Mouse (Mus musculus): ENCODE measurements around the gene Ppp2r2c. TPM values are rescaled to one million over a fixed set of nuclear protein-coding genes. Genes with fewer than 3 reads are reported as not detected.

Gene Ppp2r2c
- polyA plus RNA-seq, 1 experiment from 2014 or later = 0.31 TPM

GRCm38 (mm10) chr5:36869578-36870236, 1.4 kb downstream of the Ppp2r2c start:
- H3K9me3 ChIP-seq = 0 out of 2 replicates have a peak, but pooled peaks cover 7% of the 10 kb centered on the region
- peak overlapping the region; percentile 50 for H3K4me3 ChIP-seq (replicated peaks)
- under 1% methylated on average over 56 of the region's 56 CpGs for WGBS
- H3K4me2 ChIP-seq = peak overlapping the region; percentile 78
- peaks cover 21% of the 10 kb centered on the region for H3K4me1 ChIP-seq (replicated peaks)
- no peaks in the 10 kb centered on the region for H3K36me3 ChIP-seq
- no peak overlapping the region for H3K27ac ChIP-seq
- peak overlapping the region; percentile 47; the same call in 1 of the 2 replicates for H3K9ac ChIP-seq (replicated peaks)
- no peak for ATAC-seq (ENCODE audit: insufficient number of reproducible peaks, insufficient read depth, low FRiP score, low TSS enrichment, low read depth)
- H3K27me3 ChIP-seq = peaks cover 100% of the 10 kb centered on the region

GRCm38 (mm10) chr5:36870916-36871315, 2.6 kb downstream of the Ppp2r2c start:
- Histone ChIP-seq H3K36me3 (no peaks in the 10 kb centered on the region), H3K4me1 (replicated peaks) (peaks cover 21% of the 10 kb centered on the region), H3K4me3 (replicated peaks) (no peak overlapping the region), H3K9me3 (0 out of 2 replicates have a peak, but pooled peaks cover 7% of the 10 kb centered on the region), H3K27ac (no peak overlapping the region), H3K4me2 (no peak overlapping the region), H3K9ac (replicated peaks) (no peak overlapping the region), H3K27me3 (peaks cover 99% of the 10 kb centered on the region)
- no peak for ATAC-seq (ENCODE audit: insufficient number of reproducible peaks, insufficient read depth, low FRiP score, low TSS enrichment, low read depth)
- WGBS = 82% methylated on average over 6 of the region's 6 CpGs

DNA sequence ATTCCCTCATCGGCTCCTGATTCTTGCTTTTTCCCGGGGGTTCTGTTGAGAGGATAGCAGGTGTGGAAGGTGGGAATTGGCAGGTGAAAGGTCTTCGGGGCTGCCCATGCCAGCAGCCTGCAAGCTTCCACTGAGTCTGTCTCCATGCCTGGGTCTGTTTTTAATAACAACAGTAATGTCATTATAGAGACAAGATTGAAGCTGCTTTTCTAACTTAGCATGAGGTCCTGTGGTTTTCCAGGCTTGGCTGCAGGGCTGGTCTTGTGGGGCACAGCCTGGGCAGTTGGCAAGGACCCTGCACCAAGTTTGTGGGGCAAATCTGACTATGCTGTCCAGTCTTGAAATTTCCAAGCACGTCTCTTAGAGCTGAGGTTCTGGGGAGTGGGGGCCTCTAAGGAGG, 7.6 kb downstream of the Ppp2r2c start:
- Histone ChIP-seq H3K4me3 (replicated peaks) (no peak overlapping the region), H3K4me2 (no peak overlapping the region), H3K9ac (replicated peaks) (no peak overlapping the region), H3K9me3 (0 out of 2 replicates have a peak, but pooled peaks cover 7% of the 10 kb centered on the region), H3K4me1 (replicated peaks) (no peaks in the 10 kb centered on the region), H3K27me3 (peaks cover 79% of the 10 kb centered on the region), H3K27ac (no peak overlapping the region), H3K36me3 (no peaks in the 10 kb centered on the region)
- no peak for ATAC-seq (ENCODE audit: insufficient number of reproducible peaks, insufficient read depth, low FRiP score, low TSS enrichment, low read depth)
- WGBS = 75% methylated on average over 4 of the region's 4 CpGs

DNA sequence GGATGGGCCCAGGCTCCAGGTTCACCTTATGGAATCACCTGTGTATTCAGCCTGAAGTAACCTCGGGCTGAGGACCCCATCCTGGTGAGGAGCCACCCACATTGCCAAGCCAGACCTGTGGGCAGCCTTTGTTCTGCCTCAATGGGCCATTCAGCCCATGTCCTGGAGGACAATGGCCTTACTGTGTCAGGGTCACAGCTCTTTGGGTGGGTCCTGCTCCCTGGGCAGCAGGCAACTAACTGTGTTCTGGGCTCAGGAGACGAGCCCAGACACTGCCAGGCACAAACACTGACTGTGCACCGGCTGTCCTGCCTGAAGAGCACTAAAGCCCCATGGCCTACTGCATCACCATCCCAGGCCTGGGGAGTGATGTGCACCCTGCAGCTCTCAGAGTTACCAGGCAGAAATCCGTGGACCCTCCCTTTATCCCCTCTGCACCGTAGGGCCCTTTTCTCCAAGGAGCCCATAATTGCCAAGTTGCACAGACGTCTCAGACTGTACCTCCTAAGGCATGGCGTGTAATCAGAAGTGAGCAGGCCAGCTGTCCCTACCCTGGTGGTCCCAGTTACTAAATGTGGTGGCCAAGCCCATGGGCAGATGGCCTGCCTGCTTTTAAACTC, 8.6 kb downstream of the Ppp2r2c start:
- ATAC-seq (ENCODE audit: insufficient number of reproducible peaks, insufficient read depth, low FRiP score, low TSS enrichment, low read depth) = no peak

GRCm38 (mm10) chr5:36877641-36878040, 9.3 kb downstream of the Ppp2r2c start:
- Histone ChIP-seq H3K36me3 (no peaks in the 10 kb centered on the region), H3K27ac (no peak overlapping the region), H3K4me2 (no peak overlapping the region), H3K9me3 (no peaks in the 10 kb centered on the region), H3K27me3 (peaks cover 74% of the 10 kb centered on the region), H3K4me3 (replicated peaks) (no peak overlapping the region), H3K4me1 (replicated peaks) (no peaks in the 10 kb centered on the region), H3K9ac (replicated peaks) (no peak overlapping the region)
- 78% methylated on average over 2 of the region's 2 CpGs for WGBS
- ATAC-seq (ENCODE audit: insufficient number of reproducible peaks, insufficient read depth, low FRiP score, low TSS enrichment, low read depth) = no peak

More for the DNA sequence above, 8.6 kb downstream of the Ppp2r2c start:
- peaks cover 76% of the 10 kb centered on the region for H3K27me3 ChIP-seq
- no peaks in the 10 kb centered on the region for H3K36me3 ChIP-seq
- no peak overlapping the region for H3K4me2 ChIP-seq
- H3K4me3 ChIP-seq (replicated peaks) = no peak overlapping the region
- H3K4me1 ChIP-seq (replicated peaks) = no peaks in the 10 kb centered on the region
- no peak overlapping the region for H3K27ac ChIP-seq
- no peak overlapping the region for H3K9ac ChIP-seq (replicated peaks)
- WGBS = 63% methylated on average over 7 of the region's 7 CpGs
- 0 out of 2 replicates have a peak, but pooled peaks cover 1% of the 10 kb centered on the region for H3K9me3 ChIP-seq

DNA sequence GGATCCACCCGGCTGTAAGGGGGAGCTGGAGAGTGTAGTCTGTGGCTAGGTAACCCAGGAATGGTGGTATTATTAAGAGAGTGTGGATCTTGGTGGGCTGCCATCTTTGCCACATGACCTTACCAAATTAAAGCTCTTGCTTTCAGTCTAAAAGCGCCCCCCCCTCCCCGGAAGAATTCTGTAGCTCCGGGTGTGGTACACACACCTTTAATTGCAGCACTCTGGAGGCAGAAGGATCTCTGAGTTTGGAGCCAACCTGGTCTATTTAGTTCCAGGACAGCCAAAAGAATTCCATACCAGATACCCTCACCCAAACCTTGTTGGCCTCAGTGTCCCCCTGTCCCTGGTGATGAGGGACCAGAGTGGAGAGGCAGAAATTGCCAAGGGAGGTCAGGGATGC, 10.5 kb downstream of the Ppp2r2c start:
- no peak overlapping the region for H3K27ac ChIP-seq
- no peaks in the 10 kb centered on the region for H3K9me3 ChIP-seq
- H3K36me3 ChIP-seq = no peaks in the 10 kb centered on the region
- 82% methylated on average over 4 of the region's 4 CpGs for WGBS
- no peak overlapping the region for H3K4me3 ChIP-seq (replicated peaks)
- H3K9ac ChIP-seq (replicated peaks) = no peak overlapping the region
- peaks cover 62% of the 10 kb centered on the region for H3K27me3 ChIP-seq
- no peak for ATAC-seq (ENCODE audit: insufficient number of reproducible peaks, insufficient read depth, low FRiP score, low TSS enrichment, low read depth)
- no peak overlapping the region for H3K4me2 ChIP-seq
- H3K4me1 ChIP-seq (replicated peaks) = no peaks in the 10 kb centered on the region

DNA sequence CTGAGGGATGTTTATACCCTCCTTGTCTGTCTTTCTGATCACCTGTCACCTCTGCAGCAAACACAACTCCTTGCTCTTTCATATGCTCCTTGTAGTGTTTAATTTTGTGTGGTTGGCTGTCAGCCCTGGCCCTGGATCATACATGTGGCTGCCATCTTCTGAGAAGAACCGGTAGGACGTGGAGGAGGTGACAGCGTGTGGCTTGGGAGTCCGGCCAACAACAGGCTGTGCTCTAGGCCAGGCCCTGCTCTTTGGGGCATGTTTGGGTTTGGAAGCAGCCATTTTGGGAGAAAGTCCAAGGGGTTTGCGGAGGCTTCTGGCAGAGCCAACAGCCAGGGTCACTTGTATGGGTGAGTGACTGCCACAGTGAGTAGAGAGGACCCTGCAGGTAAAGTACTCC, 12.3 kb downstream of the Ppp2r2c start:
- 89% methylated on average over 5 of the region's 5 CpGs for WGBS
- H3K9me3 ChIP-seq = no peaks in the 10 kb centered on the region
- no peak for ATAC-seq (ENCODE audit: insufficient number of reproducible peaks, insufficient read depth, low FRiP score, low TSS enrichment, low read depth)
- H3K4me2 ChIP-seq = no peak overlapping the region
- H3K27ac ChIP-seq = no peak overlapping the region
- no peaks in the 10 kb centered on the region for H3K4me1 ChIP-seq (replicated peaks)
- H3K27me3 ChIP-seq = peaks cover 53% of the 10 kb centered on the region
- no peak overlapping the region for H3K9ac ChIP-seq (replicated peaks)
- H3K36me3 ChIP-seq = no peaks in the 10 kb centered on the region
- H3K4me3 ChIP-seq (replicated peaks) = no peak overlapping the region

GRCm38 (mm10) chr5:36883516-36883915, 15.2 kb downstream of the Ppp2r2c start:
- Histone ChIP-seq H3K36me3 (no peaks in the 10 kb centered on the region), H3K4me3 (replicated peaks) (no peak overlapping the region), H3K27ac (no peak overlapping the region), H3K9ac (replicated peaks) (no peak overlapping the region), H3K4me1 (replicated peaks) (peaks cover 9% of the 10 kb centered on the region; the same call in 1 of the 2 replicates), H3K27me3 (peaks cover 46% of the 10 kb centered on the region), H3K4me2 (no peak overlapping the region), H3K9me3 (no peaks in the 10 kb centered on the region)
- no peak for ATAC-seq (ENCODE audit: insufficient number of reproducible peaks, insufficient read depth, low FRiP score, low TSS enrichment, low read depth)
- 57% methylated on average over 12 of the region's 12 CpGs for WGBS

DNA sequence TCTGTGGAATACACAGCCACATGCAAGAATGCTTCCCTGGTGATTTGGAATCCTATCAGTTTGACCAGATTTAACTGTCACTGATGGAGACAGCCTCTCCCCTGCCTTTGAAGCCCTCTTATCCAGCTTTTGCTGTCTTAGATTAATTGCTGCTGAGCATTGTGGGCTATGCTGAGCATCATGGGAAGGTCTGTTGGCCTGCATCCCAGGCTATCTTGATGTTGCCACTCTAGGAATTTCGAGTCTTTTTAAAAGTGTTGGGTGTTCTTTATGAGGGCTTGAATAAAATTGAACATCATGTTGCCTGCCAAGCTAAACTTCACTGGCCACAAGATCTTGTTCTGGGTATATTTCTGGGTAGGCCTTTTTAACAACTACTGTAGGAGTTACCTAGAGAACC, 16.8 kb downstream of the Ppp2r2c start:
- Histone ChIP-seq H3K4me1 (replicated peaks) (peaks cover 9% of the 10 kb centered on the region; the same call in 1 of the 2 replicates), H3K27me3 (peaks cover 44% of the 10 kb centered on the region), H3K27ac (no peak overlapping the region), H3K4me2 (no peak overlapping the region), H3K4me3 (replicated peaks) (no peak overlapping the region), H3K9me3 (no peaks in the 10 kb centered on the region), H3K9ac (replicated peaks) (no peak overlapping the region), H3K36me3 (no peaks in the 10 kb centered on the region)
- WGBS = 74% methylated on average over 1 of the region's 1 CpGs
- no peak for ATAC-seq (ENCODE audit: insufficient number of reproducible peaks, insufficient read depth, low FRiP score, low TSS enrichment, low read depth)

DNA sequence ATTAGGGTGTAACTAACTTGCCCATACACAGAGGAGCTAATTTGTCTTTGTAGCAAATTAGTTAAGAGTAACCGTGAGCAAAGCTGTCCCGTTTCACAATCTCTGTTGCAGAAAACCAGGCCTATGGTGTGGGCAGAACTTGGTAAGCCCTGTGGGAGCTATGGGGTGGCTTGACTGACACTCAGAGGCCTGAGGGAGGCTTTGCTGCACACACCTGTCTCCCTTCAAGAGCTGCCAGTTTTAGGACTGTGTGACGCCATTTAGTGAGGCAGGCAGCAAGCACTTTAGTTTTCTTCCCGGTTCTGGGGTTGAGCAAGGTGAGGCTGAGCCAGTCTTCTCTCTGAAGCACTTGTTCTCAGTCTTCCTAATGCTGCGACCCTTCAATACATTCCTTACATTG, 17.3 kb downstream of the Ppp2r2c start:
- peaks cover 42% of the 10 kb centered on the region for H3K27me3 ChIP-seq
- no peak overlapping the region for H3K9ac ChIP-seq (replicated peaks)
- no peak overlapping the region for H3K27ac ChIP-seq
- no peak for ATAC-seq (ENCODE audit: insufficient number of reproducible peaks, insufficient read depth, low FRiP score, low TSS enrichment, low read depth)
- peaks cover 9% of the 10 kb centered on the region; the same call in 1 of the 2 replicates for H3K4me1 ChIP-seq (replicated peaks)
- no peak overlapping the region for H3K4me2 ChIP-seq
- no peaks in the 10 kb centered on the region for H3K36me3 ChIP-seq
- H3K9me3 ChIP-seq = no peaks in the 10 kb centered on the region
- no peak overlapping the region for H3K4me3 ChIP-seq (replicated peaks)
- WGBS = 68% methylated on average over 5 of the region's 5 CpGs

GRCm38 (mm10) chr5:36886298-36886697, 18.0 kb downstream of the Ppp2r2c start:
- Histone ChIP-seq H3K36me3 (no peaks in the 10 kb centered on the region), H3K9me3 (no peaks in the 10 kb centered on the region), H3K4me1 (replicated peaks) (peaks cover 9% of the 10 kb centered on the region; the same call in 1 of the 2 replicates), H3K27me3 (peaks cover 39% of the 10 kb centered on the region), H3K4me2 (no peak overlapping the region), H3K9ac (replicated peaks) (no peak overlapping the region), H3K4me3 (replicated peaks) (no peak overlapping the region), H3K27ac (no peak overlapping the region)
- no peak for ATAC-seq (ENCODE audit: insufficient number of reproducible peaks, insufficient read depth, low FRiP score, low TSS enrichment, low read depth)
- 53% methylated on average over 2 of the region's 2 CpGs for WGBS
